Mouse (Mus musculus) heart, postnatal 0 days (tissue): ENCODE measurements around the gene Kdm5b.

Source experiments
- CTCF ChIP-seq: IDR thresholded peaks from 2 replicates; pipeline ENCODE4 v1.5.1; 2016; ENCODE audit warnings: antibody characterized with exemption, control low read depth, low read depth
- EP300 ChIP-seq: IDR thresholded peaks from 2 replicates; pipeline ENCODE4 v1.6.1; 2016; ENCODE audit warnings: antibody characterized with exemption, low read depth

- TF ChIP-seq CTCF (no peak), EP300 (no peak)
These were observed 122.5 kb downstream of the Kdm5b start for GRCm38 (mm10) chr1:134682460-134682859.
